Mouse (Mus musculus): ENCODE results near the gene Olfr828.

- no peak for TF ChIP-seq CTCF (IDR thresholded peaks at IDR 0.05; ENCODE audit: extremely low read depth, insufficient read depth, insufficient read length, insufficient replicate concordance)
- no peak for TF ChIP-seq POLR2A (IDR thresholded peaks at IDR 0.05; ENCODE audit: low read depth, low read length)
Observed at GRCm38 (mm10) chr9:18779476-18779875, 39.9 kb downstream of the Olfr828 start.
